In the genomic region with DNA sequence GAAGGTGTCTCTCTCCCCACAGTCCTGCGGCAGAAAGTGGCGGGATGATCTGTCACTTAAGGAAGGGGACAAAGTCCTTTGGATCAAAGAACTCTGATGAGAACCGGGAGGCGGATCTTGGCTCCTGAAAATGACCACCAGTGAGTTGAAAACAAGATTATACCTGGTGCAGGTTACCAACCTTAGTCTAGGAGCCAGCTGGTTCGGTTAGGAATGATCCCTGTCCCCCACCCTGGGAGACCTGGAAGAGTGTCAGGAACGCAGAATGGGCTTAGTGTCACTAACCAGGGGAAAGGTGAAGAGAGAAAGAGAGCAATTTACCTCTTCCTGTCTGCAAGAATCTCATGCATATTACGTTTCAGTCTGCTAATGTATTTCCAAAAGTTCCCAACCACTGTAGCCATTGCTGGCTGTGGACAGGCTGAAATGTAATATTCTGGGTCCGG, we compare ENCODE assay signal across 7 mouse cellular contexts. TPM values are rescaled to one million over a fixed set of nuclear protein-coding genes. Genes with fewer than 3 reads are reported as not detected.
DNase-seq lines count a peak whose midpoint lies in the region; TF ChIP-seq lines count a peak whose summit lies in the region.

Slc35a3 (minus strand) TSS at position 396 of the 446 bp plus-strand sequence.

- no peaks in the 10 kb centered on the region for H3K9me3 ChIP-seq in heart, embryonic 10.5 days
- H3K9me3 ChIP-seq in megakaryocyte, embryonic 14.5 days: peaks cover 5% of the 10 kb centered on the region

- no peaks in the 10 kb centered on the region for H3K27me3 ChIP-seq in heart, embryonic 10.5 days (ENCODE audit: insufficient read depth, poor library complexity, severe bottlenecking)
- no peaks in the 10 kb centered on the region for H3K27me3 ChIP-seq in megakaryocyte, embryonic 14.5 days (replicated peaks)

- peak; percentile 3 for DNase-seq in ovary, postnatal 10 days (ENCODE audit: low spot score)
- DNase-seq in ovary, adult 18-20 months (ENCODE audit: low spot score): no peak
- DNase-seq in heart, embryonic 10.5 days (ENCODE audit: low spot score): no peak
- DNase-seq in kidney, postnatal 36 days: peak; percentile 77 to 78
- no peak for DNase-seq in c-Kit-positive CD71-positive TER-119-positive erythroid progenitor cells, embryonic 14.5 days (ENCODE audit: low spot score)

- peaks cover 14% of the 10 kb centered on the region for H3K4me1 ChIP-seq in bone marrow macrophage, adult 2 months (ENCODE audit: control insufficient read depth, insufficient read depth, low read length)
- H3K4me1 ChIP-seq in heart, embryonic 10.5 days: peaks cover 28% of the 10 kb centered on the region
- H3K4me1 ChIP-seq in megakaryocyte, embryonic 14.5 days: peaks cover 60% of the 10 kb centered on the region

- H3K27ac ChIP-seq in bone marrow macrophage, adult 2 months (ENCODE audit: insufficient read depth, low read depth, low read length): 0 out of 2 replicates have a peak within 1 kb of the TSS, but pooled peaks have one; percentile 19
- peak within 1 kb of the TSS; percentile 97 for H3K27ac ChIP-seq in heart, embryonic 10.5 days

- TF ChIP-seq POLR2A in bone marrow macrophage, adult 2 months (IDR thresholded peaks at IDR 0.05; ENCODE audit: borderline replicate concordance, low read depth, low read length): no peak

- H3K4me3 ChIP-seq in bone marrow macrophage, adult 2 months (ENCODE audit: insufficient read depth, low read length): peak within 1 kb of the TSS; percentile 97
- peak within 1 kb of the TSS; percentile 99 for H3K4me3 ChIP-seq in heart, embryonic 10.5 days
- H3K4me3 ChIP-seq in megakaryocyte, embryonic 14.5 days (replicated peaks): peak within 1 kb of the TSS; percentile 99

- 4% methylated on average over 8 of the region's 8 CpGs for WGBS in heart, embryonic 10.5 days

- no peak for TF ChIP-seq CTCF in bone marrow macrophage, adult 2 months (IDR thresholded peaks at IDR 0.05; ENCODE audit: low read depth, low read length)

- H3K36me3 ChIP-seq in heart, embryonic 10.5 days: no peaks in the 10 kb centered on the region
- peaks cover 3% of the 10 kb centered on the region for H3K36me3 ChIP-seq in megakaryocyte, embryonic 14.5 days (replicated peaks; ENCODE audit: low read length)

RNA-seq across cellular contexts. Expression of gene Slc35a3, which starts in this region (rescaled TPM):
- 22.8 and 24.1 TPM in 2 replicates for polyA plus RNA-seq in bone marrow macrophage, adult 2 months (2012; ENCODE audit: insufficient read depth, insufficient read length, missing spikeins)
- 12.0 and 14.2 TPM in 2 replicates for polyA plus RNA-seq in heart, embryonic 10.5 days (2016; fragmentation: Nextera tagmentation; extraction: Ambion mirVana)
- polyA plus RNA-seq in megakaryocyte, embryonic 14.5 days (2012; ENCODE audit: insufficient read depth, low replicate concordance): 4.1 and 4.5 TPM in 2 replicates

Comparison
In these comparisons a context has a peak if more than half of its experiments do, and no peak if none do; other contexts are left out.
1. DNase-seq: peak in ovary, postnatal 10 days (single experiment) and kidney, postnatal 36 days (2 of 2); none in ovary, adult 18-20 months (single experiment), heart, embryonic 10.5 days (single experiment) and c-Kit-positive CD71-positive TER-119-positive erythroid progenitor cells, embryonic 14.5 days (single experiment).
2. Peak in every context shown above with its lines, with median percentiles within 50 percentile points of each other: H3K4me3 ChIP-seq.